Mouse (Mus musculus) left cerebral cortex, adult 2 months (tissue): Measurements from ENCODE around the gene Col6a4. TPM values are rescaled to one million over a fixed set of nuclear protein-coding genes. Genes with fewer than 3 reads are reported as not detected.

Experiments
- DNase-seq, 2 experiments: peaks; one replicate each; pipeline ENCODE4 v3.0.0; 2021 to 2022; ENCODE audit warnings: low spot score in 2 of 2, mixed read lengths in 1 of 2; ENCODE audit errors: extremely low spot score in 1 of 2
- H3K27ac ChIP-seq: fragments of 200-600 bp; 2 replicates; pipeline ENCODE4 v1.8.1; 2022
- H3K4me3 ChIP-seq: fragments of 200-600 bp; 2 replicates; pipeline ENCODE4 v1.8.1; 2022
- CTCF ChIP-seq: fragments of 200-600 bp; IDR thresholded peaks from 2 replicates; pipeline ENCODE4 v1.8.1; 2022; ENCODE audit warnings: antibody characterized with exemption, mild to moderate bottlenecking, moderate library complexity
- intact Hi-C: fragments of 180-260 bp; cut with DNase I; formaldehyde crosslinking; loops from one replicate; pipeline ENCODE4 v1.15.1; 2025
- total RNA-seq, 2 experiments: library from RNA; stranded (reverse); gene quantifications; 2 replicates each; pipeline ENCODE4 v1.2.3; 2021

Col6a4 gene
- total RNA-seq, 2 experiments from 2014 or later, result 1.5 to 2.2 TPM

GRCm38 (mm10) chr9:106112770-106113423 lies 16.3 kb upstream of the Col6a4 start:
- peak; percentile 74 to 86 for DNase-seq
- TF ChIP-seq CTCF, result peak; percentile 97
- Histone ChIP-seq H3K27ac (no peak overlapping the region), H3K4me3 (no peak overlapping the region)
- intact Hi-C loops, result loop anchor here (2.0 to 10.0 kb wide), 4 partner anchors 71 to 718 kb away; partner anchors contain the start of genes Aste1 and Nek11

GRCm38 (mm10) chr9:106106241-106106640 lies 9.7 kb upstream of the Col6a4 start:
- intact Hi-C loops, result no loop called here
- no peak overlapping the region for H3K27ac ChIP-seq
- no peak overlapping the region for H3K4me3 ChIP-seq
- TF ChIP-seq CTCF, result no peak
- no peak for DNase-seq

GRCm38 (mm10) chr9:106104401-106104800 lies 7.8 kb upstream of the Col6a4 start:
- Histone ChIP-seq H3K4me3 (no peak overlapping the region), H3K27ac (no peak overlapping the region)
- intact Hi-C loops, result no loop called here
- TF ChIP-seq CTCF, result no peak
- no peak for DNase-seq

GRCm38 (mm10) chr9:106101166-106101565 lies 4.6 kb upstream of the Col6a4 start:
- no peak for TF ChIP-seq CTCF
- Histone ChIP-seq H3K27ac (no peak overlapping the region), H3K4me3 (no peak overlapping the region)
- intact Hi-C loops, result no loop called here
- no peak for DNase-seq

- TF ChIP-seq CTCF, result no peak
- H3K4me3 ChIP-seq, result no peak overlapping the region
- H3K27ac ChIP-seq, result no peak overlapping the region
- no peak for DNase-seq
- intact Hi-C loops, result no loop called here
Measured at GRCm38 (mm10) chr9:106100262-106100661, 3.7 kb upstream of the Col6a4 start.

- TF ChIP-seq CTCF, result peak; percentile 28
- DNase-seq, result no peak
- Histone ChIP-seq H3K27ac (no peak overlapping the region), H3K4me3 (no peak overlapping the region)
- intact Hi-C loops, result no loop called here
Measured at GRCm38 (mm10) chr9:106099379-106100021, 2.9 kb upstream of the Col6a4 start.

GRCm38 (mm10) chr9:106081528-106081927 lies 15.1 kb downstream of the Col6a4 start:
- TF ChIP-seq CTCF, result no peak
- DNase-seq, result no peak
- Histone ChIP-seq H3K27ac (no peak overlapping the region), H3K4me3 (no peak overlapping the region)
- intact Hi-C loops, result no loop called here

GRCm38 (mm10) chr9:106080261-106081033 lies 16.1 kb downstream of the Col6a4 start:
- Histone ChIP-seq H3K27ac (no peak overlapping the region), H3K4me3 (no peak overlapping the region)
- intact Hi-C loops, result no loop called here
- peak in 1 of 2 experiments; percentile 32 for DNase-seq
- TF ChIP-seq CTCF, result peak; percentile 64

GRCm38 (mm10) chr9:106077953-106078352 lies 18.6 kb downstream of the Col6a4 start:
- DNase-seq, result no peak
- Histone ChIP-seq H3K27ac (no peak overlapping the region), H3K4me3 (no peak overlapping the region)
- intact Hi-C loops, result no loop called here
- no peak for TF ChIP-seq CTCF

GRCm38 (mm10) chr9:106076234-106076633 lies 20.3 kb downstream of the Col6a4 start:
- Histone ChIP-seq H3K27ac (no peak overlapping the region), H3K4me3 (no peak overlapping the region)
- intact Hi-C loops, result no loop called here
- no peak for TF ChIP-seq CTCF
- DNase-seq, result peak in 1 of 2 experiments; percentile 26

- no peak for TF ChIP-seq CTCF
- intact Hi-C loops, result no loop called here
- H3K27ac ChIP-seq, result no peak overlapping the region
- H3K4me3 ChIP-seq, result no peak overlapping the region
- no peak for DNase-seq
Measured at GRCm38 (mm10) chr9:106073956-106074355, 22.6 kb downstream of the Col6a4 start.

- no peak for DNase-seq
- no peak for TF ChIP-seq CTCF
Measured at GRCm38 (mm10) chr9:106071651-106072050, 24.9 kb downstream of the Col6a4 start.

More at GRCm38 (mm10) chr9:106071651-106072050, 24.9 kb downstream of the Col6a4 start:
- intact Hi-C loops, result no loop called here
- Histone ChIP-seq H3K4me3 (no peak overlapping the region), H3K27ac (no peak overlapping the region)
